Mouse (Mus musculus) adrenal gland, postnatal 14 days (tissue): Measurements from ENCODE around the gene Irs1. TPM values are rescaled to one million over a fixed set of nuclear protein-coding genes. Genes with fewer than 3 reads are reported as not detected.

ENCODE experiments used
- DNase-seq: peaks from one replicate; pipeline ENCODE4 v3.0.0; 2021; ENCODE audit warnings: mixed read lengths
- total RNA-seq: library from RNA; stranded (reverse); gene quantifications from 2 replicates; pipeline ENCODE4 v1.2.3, GENCODE M21; 2021

Irs1 gene
- total RNA-seq, 1 experiment from 2014 or later: 15.0 TPM

GRCm38 (mm10) chr1:82183913-82184442 lies 107.2 kb downstream of the Irs1 start:
- DNase-seq: peak; percentile 32

Other genes starting within 250 kb of the Irs1 start
- gene Gm9747, start 58.3 kb downstream of the Irs1 start, total RNA-seq: not detected in 2 replicates
- gene Rhbdd1, start 25.0 kb upstream of the Irs1 start, total RNA-seq: 23.0 and 23.2 TPM in 2 replicates